Mouse (Mus musculus) liver, postnatal 0 days (tissue): ENCODE data around the gene Fam166a.

Experiments used
- CTCF ChIP-seq: sonication (generic); IDR thresholded peaks from 2 replicates; pipeline ENCODE4 v1.5.1; 2016; ENCODE audit warnings: antibody characterized with exemption, low read depth
- EP300 ChIP-seq: IDR thresholded peaks from 2 replicates; pipeline ENCODE4 v1.6.1; 2016; ENCODE audit warnings: antibody characterized with exemption, low read depth, mild to moderate bottlenecking

DNA sequence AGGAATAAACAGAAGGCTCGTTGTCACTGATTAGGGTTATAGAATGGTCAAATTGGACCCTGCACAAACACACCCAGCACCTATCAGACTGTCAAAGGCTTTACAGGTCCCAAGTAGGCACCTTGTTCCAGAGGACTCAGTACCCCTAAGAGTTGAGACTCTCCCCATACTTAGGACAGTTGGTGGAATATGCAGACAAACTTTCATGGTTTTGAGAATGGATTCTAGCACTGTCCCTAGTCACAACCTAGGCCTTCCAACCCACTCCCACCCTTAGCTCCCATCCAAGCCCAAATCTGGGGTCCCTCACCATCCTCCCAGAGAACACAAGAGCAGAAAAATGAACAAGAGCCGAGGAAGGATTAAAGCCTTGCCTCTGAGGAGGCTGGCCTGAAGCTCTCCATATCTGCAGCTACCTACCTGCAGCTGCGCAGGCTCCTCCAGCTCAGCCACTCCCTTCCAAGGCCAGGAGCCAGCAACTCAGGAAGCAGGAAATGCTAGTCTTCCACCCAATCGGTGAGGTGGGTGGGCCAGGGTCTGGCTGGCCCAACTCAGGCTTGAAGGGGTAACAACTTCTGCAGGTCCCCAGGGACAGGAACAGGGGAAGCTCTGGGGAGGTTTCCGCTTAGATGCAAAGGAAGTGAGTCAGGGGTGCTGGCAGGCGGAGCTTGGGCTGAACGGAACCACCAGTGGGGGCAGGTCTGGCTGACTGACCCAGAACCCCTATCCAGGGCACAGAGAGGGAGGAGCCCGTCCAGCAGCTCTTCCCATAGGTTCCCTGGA, 22.2 kb upstream of the Fam166a start, which contains the start of gene Tor4a:
- TF ChIP-seq EP300 (no peak), CTCF (peak; percentile 21; the same call in 1 of the 2 replicates)
